Mouse (Mus musculus): ENCODE measurements around the gene Son. TPM values are rescaled to one million over a fixed set of nuclear protein-coding genes. Genes with fewer than 3 reads are reported as not detected.
"Not testable (repeated sequence)": the region's sequence is repeated elsewhere in the genome, so short reads cannot be mapped to it uniquely, and the experiment has no call there.

The Son gene
- total RNA-seq, 2 experiments from 2014 or later: 201 to 204 TPM

GRCm38 (mm10) chr16:91632940-91633339, 14.4 kb upstream of the Son start:
- DNase-seq: no peak
- intact Hi-C loops (cut with DNase I): loop anchor here (5.0 kb wide), 1 partner anchor 121 kb away; no protein-coding TSS in a partner anchor

GRCm38 (mm10) chr16:91633641-91634040, 13.7 kb upstream of the Son start:
- intact Hi-C loops (cut with DNase I): loop anchor here (5.0 kb wide), 1 partner anchor 121 kb away; no protein-coding TSS in a partner anchor
- DNase-seq: no peak

- intact Hi-C loops (cut with DNase I): no loop called here
- no peak for DNase-seq
Observed at GRCm38 (mm10) chr16:91639161-91639560, 8.1 kb upstream of the Son start.

- DNase-seq: no peak
- intact Hi-C loops (cut with DNase I): no loop called here
Observed at GRCm38 (mm10) chr16:91639636-91640035, 7.7 kb upstream of the Son start.

GRCm38 (mm10) chr16:91640171-91640570, 7.1 kb upstream of the Son start:
- intact Hi-C loops (cut with DNase I): no loop called here
- DNase-seq: no peak

GRCm38 (mm10) chr16:91644901-91645300, 2.4 kb upstream of the Son start:
- no peak for DNase-seq
- intact Hi-C loops (cut with DNase I): loop anchor here (5.0 kb wide), 1 partner anchor 48 kb away; the partner anchor contains the start of gene Tmem50b

DNA sequence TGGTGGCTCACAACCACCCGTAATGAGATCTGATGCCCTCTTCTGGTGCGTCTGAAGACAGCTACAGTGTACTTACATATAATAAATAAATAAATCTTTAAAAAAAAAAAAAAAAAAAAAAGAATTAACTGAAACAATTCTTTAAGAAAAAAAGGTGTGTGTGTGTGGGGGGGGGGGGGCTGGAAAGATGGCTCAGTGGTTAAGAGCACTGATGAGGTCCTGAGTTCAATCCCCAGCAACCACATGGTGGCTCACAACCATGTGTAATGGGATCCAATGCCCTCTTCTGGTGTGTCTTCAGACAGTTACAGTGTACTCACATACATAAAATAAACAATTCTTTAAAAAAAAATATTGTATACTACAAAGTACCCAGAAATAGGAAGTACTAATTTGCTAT, 1.9 kb upstream of the Son start:
- intact Hi-C loops (cut with DNase I): loop anchor here (5.0 kb wide), 1 partner anchor 48 kb away; the partner anchor contains the start of gene Tmem50b
- DNase-seq: not testable (repeated sequence)

- no peak for DNase-seq
- intact Hi-C loops (cut with DNase I): loop anchor here (5.0 kb wide), 1 partner anchor 49 kb away; the partner anchor contains the start of gene Tmem50b
Observed at GRCm38 (mm10) chr16:91645995-91646602, 1.2 kb upstream of the Son start.

DNA sequence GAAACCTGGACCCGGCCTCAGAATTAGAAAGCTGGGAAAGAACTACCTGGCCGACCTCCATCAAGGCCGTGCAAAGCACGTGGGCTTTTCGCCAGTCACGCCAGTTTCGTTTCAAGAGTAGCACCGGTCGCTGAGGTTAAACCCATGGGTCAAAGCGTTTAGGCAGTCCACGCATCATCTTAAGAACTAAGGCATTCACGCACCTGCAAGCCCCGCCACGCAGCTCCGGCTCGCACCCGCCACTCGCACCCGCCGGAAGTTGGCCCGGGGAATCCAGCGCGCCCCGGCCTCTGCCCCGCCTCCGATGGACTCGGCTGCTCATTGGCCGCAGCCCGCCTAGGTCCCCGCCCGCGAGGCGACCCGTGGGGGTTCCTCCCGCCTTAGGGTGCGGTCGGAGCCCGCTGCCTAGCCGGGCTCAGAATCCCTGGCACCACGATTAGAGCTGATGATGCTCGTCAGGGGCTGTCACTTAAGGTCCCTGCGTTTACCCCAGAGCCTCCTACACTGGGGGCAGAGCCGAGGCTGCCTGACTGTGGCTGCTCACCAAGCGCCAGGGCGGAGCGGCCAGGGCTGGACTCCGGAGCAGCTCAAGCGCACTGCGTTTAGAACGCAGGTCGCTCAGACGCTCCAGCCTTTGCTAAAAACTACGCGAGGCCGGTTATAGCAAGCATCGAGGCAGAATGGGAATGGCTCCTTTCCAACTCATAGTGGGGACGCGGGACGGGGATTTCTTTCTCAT, 456 bp upstream of the Son start, which contains the start of gene Gart:
TSS of gene Gart (minus strand) at position 272 of the 739 bp plus-strand sequence.
- peak; percentile 96 for DNase-seq
- intact Hi-C loops (cut with DNase I): loop anchor here (5.0 kb wide), 1 partner anchor 50 kb away; the partner anchor contains the start of gene Tmem50b

DNA sequence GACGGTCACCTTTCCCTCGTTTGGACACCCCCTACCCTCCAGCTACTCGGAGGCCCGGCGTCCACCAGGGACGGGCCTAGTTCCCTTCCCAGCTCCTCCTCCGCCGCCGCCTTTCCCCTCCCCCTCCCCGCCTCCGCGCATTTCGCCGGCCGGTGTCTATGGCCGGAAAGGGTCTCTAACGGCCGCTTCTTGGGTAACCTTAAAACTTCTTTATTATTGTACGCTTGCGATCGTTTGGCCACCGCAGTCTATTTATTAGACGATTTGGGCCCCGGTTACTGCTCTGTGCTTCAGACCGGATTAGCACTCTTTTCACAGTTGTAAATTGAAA, 879 bp downstream of the Son start:
- peak; percentile 90 to 91 for DNase-seq
- intact Hi-C loops (cut with DNase I): loop anchor here (5.0 kb wide), 1 partner anchor 51 kb away; the partner anchor contains the start of gene Tmem50b

DNA sequence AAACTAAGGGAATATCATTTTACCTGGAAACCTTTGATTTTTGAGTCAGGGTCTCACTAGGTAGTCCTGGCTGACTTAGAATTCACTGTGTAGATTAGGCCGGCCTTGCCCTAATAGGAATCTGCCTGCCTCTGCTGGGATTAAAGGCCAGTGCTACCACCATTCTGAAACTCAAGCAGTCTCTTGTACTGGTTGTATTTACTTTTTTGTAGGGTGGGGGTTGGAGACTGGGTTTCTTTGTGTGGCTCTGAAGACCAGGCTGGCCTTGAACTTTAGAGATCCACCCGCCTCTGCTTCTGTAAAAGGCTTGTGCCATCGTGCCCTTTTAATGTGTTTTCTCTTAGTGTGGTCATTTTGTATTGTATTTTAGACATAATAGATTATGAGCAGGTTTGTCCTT, 1.9 kb downstream of the Son start:
- intact Hi-C loops (cut with DNase I): loop anchor here (5.0 kb wide), 1 partner anchor 52 kb away; the partner anchor contains the start of gene Tmem50b

DNA sequence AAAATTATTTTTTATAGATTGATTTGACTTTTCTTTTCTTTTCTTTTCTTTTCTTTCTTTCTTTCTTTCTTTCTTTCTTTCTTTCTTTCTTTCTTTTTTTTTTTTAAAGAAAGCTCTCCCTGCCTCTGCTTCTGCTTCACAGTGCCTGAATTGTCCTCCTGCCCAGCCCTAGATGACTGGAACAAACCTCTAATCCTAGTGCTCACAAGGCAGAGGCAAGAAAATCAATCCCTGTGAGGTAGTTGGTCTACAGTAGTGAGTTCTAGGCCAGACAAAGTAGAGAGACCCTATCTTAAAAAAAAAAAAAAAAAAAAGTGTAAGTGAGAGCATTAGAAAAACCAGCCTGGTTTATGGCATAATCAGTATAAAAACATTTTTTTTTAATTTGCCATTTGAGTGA, 2.5 kb downstream of the Son start:
- intact Hi-C loops (cut with DNase I): loop anchor here (5.0 kb wide), 1 partner anchor 52 kb away; the partner anchor contains the start of gene Tmem50b

More for the DNA sequence above, 1.9 kb downstream of the Son start:
- DNase-seq: no peak

GRCm38 (mm10) chr16:91652191-91652590, 4.9 kb downstream of the Son start:
- intact Hi-C loops (cut with DNase I): no loop called here
- no peak for DNase-seq

More for the DNA sequence above, 2.5 kb downstream of the Son start:
- DNase-seq: no peak

DNA sequence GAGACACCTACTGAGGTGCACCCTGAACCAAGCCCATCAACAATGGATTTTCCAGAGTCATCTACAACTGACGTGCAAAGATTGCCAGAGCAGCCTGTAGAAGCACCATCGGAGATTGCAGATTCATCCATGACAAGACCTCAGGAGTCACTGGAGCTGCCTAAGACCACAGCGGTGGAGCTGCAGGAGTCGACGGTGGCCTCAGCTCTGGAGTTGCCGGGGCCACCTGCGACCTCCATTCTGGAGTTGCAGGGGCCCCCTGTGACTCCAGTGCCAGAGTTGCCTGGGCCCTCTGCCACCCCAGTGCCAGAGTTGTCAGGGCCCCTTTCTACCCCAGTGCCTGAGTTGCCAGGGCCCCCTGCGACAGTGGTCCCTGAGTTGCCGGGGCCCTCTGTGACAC, 8.0 kb downstream of the Son start:
- intact Hi-C loops (cut with DNase I): no loop called here

DNA sequence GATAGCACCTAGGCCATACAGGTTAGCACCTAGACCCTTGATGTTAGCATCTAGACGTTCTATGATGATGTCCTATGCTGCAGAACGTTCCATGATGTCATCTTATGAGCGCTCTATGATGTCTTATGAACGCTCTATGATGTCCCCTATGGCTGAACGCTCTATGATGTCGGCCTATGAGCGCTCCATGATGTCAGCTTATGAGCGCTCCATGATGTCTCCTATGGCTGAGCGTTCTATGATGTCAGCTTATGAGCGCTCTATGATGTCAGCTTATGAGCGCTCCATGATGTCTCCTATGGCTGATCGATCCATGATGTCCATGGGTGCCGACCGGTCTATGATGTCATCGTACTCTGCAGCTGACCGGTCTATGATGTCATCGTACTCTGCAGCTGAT, 10.0 kb downstream of the Son start:
- no peak for DNase-seq
- intact Hi-C loops (cut with DNase I): no loop called here

More for the DNA sequence above, 8.0 kb downstream of the Son start:
- DNase-seq: no peak

DNA sequence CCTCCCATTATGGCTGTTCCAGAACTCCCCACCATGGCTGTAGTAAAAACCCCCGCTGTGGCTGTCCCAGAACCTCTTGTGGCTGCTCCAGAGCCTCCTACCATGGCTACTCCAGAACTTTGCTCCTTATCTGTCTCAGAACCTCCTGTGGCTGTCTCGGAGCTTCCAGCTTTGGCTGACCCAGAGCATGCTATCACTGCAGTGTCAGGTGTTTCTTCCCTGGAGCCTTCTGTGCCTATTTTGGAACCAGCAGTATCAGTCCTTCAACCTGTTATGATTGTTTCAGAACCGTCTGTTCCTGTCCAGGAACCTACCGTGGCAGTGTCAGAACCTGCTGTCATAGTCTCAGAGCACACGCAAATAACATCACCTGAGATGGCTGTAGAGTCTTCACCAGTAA, 11.2 kb downstream of the Son start:
- DNase-seq: no peak

DNA sequence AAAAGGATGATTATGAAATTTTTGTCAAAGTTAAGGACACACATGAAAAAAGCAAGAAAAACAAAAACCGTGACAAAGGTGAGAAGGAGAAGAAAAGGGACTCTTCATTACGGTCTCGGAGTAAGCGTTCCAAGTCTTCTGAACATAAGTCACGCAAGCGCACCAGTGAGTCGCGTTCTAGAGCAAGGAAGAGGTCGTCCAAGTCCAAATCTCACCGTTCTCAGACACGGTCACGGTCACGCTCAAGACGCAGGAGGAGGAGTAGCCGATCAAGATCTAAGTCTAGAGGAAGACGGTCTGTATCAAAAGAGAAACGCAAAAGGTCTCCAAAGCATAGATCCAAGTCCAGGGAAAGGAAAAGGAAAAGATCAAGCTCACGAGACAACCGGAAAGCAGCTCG, 12.5 kb downstream of the Son start:
- intact Hi-C loops (cut with DNase I): no loop called here
- DNase-seq: no peak

More for the DNA sequence above, 11.2 kb downstream of the Son start:
- intact Hi-C loops (cut with DNase I): no loop called here

GRCm38 (mm10) chr16:91661397-91661796, 14.1 kb downstream of the Son start:
- intact Hi-C loops (cut with DNase I): no loop called here

GRCm38 (mm10) chr16:91662336-91662735, 15.0 kb downstream of the Son start:
- no peak for DNase-seq
- intact Hi-C loops (cut with DNase I): no loop called here

More at GRCm38 (mm10) chr16:91661397-91661796, 14.1 kb downstream of the Son start:
- no peak for DNase-seq

DNA sequence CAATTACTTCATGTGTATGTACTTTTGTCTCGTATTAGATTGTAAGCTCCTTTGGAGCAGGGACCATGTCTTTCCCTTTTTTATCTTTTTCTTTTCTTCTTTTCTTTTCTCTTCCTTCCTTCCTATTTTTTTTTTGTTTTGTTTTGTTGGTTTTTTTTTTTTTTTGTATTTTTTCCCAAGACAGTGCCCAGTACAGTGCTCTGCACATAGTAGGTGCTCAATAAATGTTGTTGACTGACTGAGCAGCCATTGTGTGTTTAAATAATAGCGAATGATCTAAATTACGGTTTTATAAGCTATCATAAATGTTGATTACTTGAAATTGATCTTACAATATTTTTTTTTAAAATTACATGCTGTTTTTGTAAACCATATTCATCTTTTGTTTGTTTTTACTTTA, 16.5 kb downstream of the Son start:
- intact Hi-C loops (cut with DNase I): no loop called here
- no peak for DNase-seq

GRCm38 (mm10) chr16:91674500-91674899, 27.2 kb downstream of the Son start:
- intact Hi-C loops (cut with DNase I): no loop called here
- no peak for DNase-seq

All from heart, postnatal 10 days (tissue).